Mouse (Mus musculus) urinary bladder, postnatal 4 days (tissue): ENCODE data around the gene Npas2.

Experiments used
- DNase-seq, 2 experiments: peaks; one replicate each; pipeline ENCODE4 v3.0.0; 2021 to 2022; ENCODE audit warnings: low spot score in 2 of 2

Npas2 gene

GRCm38 (mm10) chr1:39217584-39217983 is 24.1 kb downstream of the Npas2 start:
- no peak for DNase-seq

GRCm38 (mm10) chr1:39228401-39228800 is 34.9 kb downstream of the Npas2 start:
- DNase-seq = no peak

GRCm38 (mm10) chr1:39230021-39230420 is 36.5 kb downstream of the Npas2 start:
- no peak for DNase-seq

- DNase-seq = no peak
These were observed 41.4 kb downstream of the Npas2 start for GRCm38 (mm10) chr1:39234815-39235449.

GRCm38 (mm10) chr1:39237503-39238255 is 44.1 kb downstream of the Npas2 start:
- no peak for DNase-seq

- no peak for DNase-seq
These were observed 47.5 kb downstream of the Npas2 start for GRCm38 (mm10) chr1:39240860-39241584.

- no peak for DNase-seq
These were observed 51.2 kb downstream of the Npas2 start for GRCm38 (mm10) chr1:39244726-39245125.

GRCm38 (mm10) chr1:39251679-39252078 is 58.1 kb downstream of the Npas2 start:
- DNase-seq = no peak

GRCm38 (mm10) chr1:39253771-39254170 is 60.2 kb downstream of the Npas2 start:
- DNase-seq = no peak

- DNase-seq = no peak
These were observed 62.5 kb downstream of the Npas2 start for GRCm38 (mm10) chr1:39256051-39256450.

GRCm38 (mm10) chr1:39256513-39257330 is 63.2 kb downstream of the Npas2 start:
- DNase-seq = no peak

- no peak for DNase-seq
These were observed 63.7 kb downstream of the Npas2 start for GRCm38 (mm10) chr1:39257331-39257594.

- DNase-seq = no peak
These were observed 66.1 kb downstream of the Npas2 start for GRCm38 (mm10) chr1:39259668-39260067.

GRCm38 (mm10) chr1:39260183-39260978 is 66.8 kb downstream of the Npas2 start:
- DNase-seq = no peak

- DNase-seq = no peak
These were observed 73.4 kb downstream of the Npas2 start for GRCm38 (mm10) chr1:39266843-39267512.

GRCm38 (mm10) chr1:39272976-39273375 is 79.4 kb downstream of the Npas2 start:
- no peak for DNase-seq

- DNase-seq = no peak
These were observed 86.9 kb downstream of the Npas2 start for GRCm38 (mm10) chr1:39280391-39280790.

- DNase-seq = peak in 1 of 2 experiments; percentile 28
These were observed 87.7 kb downstream of the Npas2 start for GRCm38 (mm10) chr1:39280989-39281875.

GRCm38 (mm10) chr1:39281888-39282287 is 88.4 kb downstream of the Npas2 start:
- no peak for DNase-seq

- DNase-seq = no peak
These were observed 89.8 kb downstream of the Npas2 start for GRCm38 (mm10) chr1:39283323-39283722.
